Mouse (Mus musculus) cerebellum, adult 11-12 months (tissue): ENCODE measurements at regions not wholly inside any gene's neighbourhood (a gene's known extent, or its start where the extent isn't known, plus 50 kb on each side); places are given as distances from the start of the nearest gene placed in this dataset.

Source experiments
- DNase-seq: peaks from one replicate; pipeline ENCODE4 v3.0.0; 2022

DNA sequence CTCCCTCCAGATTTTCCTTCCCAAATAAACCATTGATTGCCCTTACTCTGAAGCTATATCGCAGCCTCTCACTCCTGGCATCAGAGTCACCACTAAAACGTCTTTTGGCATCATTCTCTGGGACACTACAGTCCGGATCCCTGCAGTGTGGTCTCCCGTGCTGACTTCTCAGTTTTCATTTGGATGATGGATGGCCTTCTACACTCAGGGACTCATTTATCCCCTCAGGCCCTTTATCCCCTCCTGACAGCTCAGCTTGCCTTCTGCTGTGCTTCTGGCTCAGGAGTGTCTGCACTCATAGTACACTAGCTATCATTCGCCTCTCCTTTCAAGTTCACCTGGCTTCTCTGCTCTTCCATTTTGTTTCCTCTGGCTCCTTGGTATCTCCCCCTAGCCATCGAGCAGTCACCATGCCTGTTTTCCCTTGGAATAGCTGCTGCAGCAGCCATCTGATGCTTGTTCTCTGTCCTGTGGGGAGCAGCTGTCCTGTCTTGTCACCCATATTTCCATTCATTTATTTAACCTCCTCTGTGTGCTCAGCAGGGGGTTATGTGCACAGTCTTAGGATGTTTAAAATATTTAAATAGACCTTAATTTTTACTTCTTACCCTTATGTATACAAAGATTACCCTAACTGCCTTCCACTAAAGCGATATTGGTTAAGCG is 263.7 kb downstream of the Foxo1 start:
- no peak for DNase-seq

- DNase-seq = no peak
Observed at GRCm38 (mm10) chr3:52530406-52530970, 262.4 kb downstream of the Foxo1 start.

- no peak for DNase-seq
Observed at GRCm38 (mm10) chr3:52529136-52529535, 261.0 kb downstream of the Foxo1 start.

DNA sequence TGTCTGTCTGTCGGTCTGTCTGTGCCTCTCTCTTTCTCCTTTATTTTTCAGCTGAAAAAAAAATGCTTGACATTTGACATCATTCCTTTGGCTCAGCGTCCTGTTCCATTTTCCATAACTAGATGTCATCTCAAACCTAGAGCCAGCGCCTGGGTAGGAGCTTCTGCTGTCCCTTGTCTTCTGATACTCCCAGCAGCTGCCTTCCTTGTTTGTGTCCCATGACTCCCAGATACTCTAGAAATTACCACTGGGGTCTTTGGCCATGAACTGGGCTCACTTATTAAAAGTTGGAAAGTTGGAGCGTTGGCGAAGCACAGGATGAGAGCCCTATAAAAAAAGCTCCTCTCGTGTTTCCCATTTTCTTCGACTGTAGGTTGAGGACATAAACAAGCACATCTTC is 260.4 kb downstream of the Foxo1 start:
- DNase-seq = no peak

DNA sequence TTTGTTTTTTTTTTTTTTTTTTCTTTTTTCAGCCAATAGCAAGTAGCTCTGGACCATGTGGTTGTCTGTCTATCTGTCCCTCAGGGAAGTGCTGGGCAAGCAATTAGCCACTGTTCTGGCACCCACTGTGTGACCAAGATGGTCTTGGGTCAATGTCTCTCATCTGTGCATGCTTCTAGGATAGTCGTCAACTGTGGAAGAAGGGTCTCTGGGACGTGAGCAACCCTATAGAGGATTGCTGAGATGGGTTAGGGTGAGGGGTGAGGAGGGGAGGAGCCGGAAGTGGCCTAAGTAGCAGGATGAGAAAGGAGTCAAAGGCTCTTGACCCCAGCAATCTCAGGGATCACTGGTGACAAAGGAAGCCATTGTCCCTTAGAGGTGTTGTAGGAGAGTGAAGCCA is 259.6 kb downstream of the Foxo1 start:
- no peak for DNase-seq

DNA sequence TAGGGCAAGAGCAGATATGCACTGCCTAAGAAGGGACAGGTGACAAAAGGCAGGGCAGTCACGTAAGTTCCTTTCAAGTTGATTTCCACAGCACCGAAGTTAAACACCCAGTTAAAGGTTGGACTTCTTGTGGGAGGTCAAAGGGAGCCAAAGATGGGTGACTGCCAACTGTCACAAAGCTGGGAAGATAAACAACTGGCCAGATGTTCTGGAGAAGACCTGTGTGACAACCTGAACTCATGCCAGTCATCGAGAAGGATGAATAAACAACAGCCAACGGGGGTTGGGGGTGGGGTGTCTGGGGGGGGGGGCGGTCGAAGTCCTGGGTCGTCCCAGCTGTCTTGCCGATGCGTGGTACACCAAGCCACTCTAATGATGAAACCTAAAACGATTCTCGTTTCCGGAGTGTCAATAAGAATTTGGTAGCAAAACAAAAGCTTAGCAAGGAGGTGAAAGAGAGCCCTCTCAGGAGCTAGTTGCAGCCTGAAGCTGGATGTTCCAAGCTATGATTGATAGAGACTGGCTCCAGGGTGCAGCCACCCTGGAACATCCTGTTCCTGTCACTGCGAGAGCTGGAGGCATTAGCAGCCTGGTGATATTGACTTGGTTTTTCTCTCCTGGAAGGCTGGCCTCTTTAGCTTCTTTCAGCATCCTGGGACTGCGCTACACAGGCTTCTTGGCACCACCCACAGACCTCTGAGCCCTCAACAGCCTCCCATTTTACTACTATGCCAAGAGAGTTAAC is 259.0 kb downstream of the Foxo1 start:
- DNase-seq = no peak

DNA sequence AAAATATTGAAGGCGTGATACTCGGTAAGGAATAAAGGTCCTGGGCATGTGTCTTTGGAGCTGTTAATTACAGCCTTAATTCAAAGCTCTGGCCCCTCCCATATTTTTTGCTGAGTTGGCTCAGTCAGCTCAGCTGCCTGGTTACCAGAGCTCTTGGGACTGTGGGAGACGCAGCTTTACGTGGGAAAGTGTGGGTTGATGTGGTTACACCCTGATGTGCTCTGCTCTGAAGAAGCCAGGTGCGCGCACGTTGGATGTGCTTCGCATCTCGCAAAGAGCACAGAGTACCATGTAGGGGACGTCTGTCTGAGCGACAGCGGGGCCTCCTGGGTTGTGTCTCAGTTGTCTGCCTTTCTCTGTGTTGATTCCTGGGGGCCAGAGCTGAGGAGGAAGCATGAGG is 254.8 kb downstream of the Foxo1 start:
- no peak for DNase-seq

DNA sequence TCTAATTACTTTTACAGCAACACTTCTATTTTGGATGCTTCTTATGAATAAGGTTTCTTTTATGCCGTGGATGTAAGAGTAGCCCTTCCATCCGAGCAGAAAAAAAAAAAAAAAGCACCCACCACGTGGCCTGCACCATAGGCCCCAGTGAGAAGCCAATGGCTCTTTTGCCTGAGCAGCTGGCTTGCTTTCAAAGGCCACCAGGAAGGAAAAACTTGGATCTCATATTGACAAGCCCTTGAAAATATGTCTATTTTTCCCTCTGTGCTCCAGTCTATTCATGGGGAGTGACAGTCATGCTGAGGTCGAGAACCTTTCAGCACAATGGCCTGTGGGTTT is 252.4 kb downstream of the Foxo1 start:
- no peak for DNase-seq

- DNase-seq = no peak
Observed at GRCm38 (mm10) chr3:52519910-52520608, 251.9 kb downstream of the Foxo1 start.

GRCm38 (mm10) chr3:52517808-52518207 is 249.7 kb downstream of the Foxo1 start:
- DNase-seq = no peak

DNA sequence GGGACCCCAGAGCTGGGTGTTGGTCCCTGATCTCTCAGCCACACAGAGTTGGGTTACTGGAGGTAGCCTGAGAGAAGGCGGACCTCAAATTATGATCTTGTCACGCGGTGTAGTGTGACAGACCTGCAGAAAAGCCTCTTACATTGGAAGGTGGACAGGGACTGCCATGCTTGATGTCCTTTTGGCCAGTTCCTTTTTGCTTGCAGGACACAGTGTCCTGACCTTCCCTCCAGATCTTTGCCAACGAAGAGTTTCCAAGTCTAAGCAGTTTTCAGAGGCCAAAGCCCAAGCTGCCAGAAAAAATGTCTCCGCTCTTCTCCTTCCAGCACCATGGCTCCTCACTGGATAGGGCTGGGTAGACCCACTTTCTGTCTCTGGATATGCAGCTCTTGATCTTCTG is 248.6 kb downstream of the Foxo1 start:
- DNase-seq = no peak

- DNase-seq = no peak
Observed at GRCm38 (mm10) chr3:52512761-52513160, 244.6 kb downstream of the Foxo1 start.

GRCm38 (mm10) chr3:52511549-52511948 is 243.4 kb downstream of the Foxo1 start:
- DNase-seq = no peak

DNA sequence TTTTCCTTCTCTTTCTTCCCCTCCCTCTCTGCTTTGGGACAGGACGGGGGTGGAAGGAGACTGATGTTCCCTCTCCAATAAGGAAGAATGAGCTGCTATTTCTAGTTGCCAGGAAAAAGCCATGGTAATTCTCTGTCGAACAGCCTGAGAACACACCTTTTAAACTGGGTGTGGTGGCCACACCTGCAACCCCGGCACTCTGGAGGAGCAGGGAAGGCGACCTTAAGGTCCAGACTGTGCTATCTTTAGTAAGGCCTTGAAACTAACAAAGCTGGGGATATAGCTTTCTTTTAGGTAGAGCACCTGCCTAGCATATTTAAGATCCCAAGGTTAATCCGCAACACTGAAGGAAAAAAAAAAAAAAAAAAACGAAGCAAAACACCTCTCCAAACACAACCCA is 242.7 kb downstream of the Foxo1 start:
- no peak for DNase-seq

- DNase-seq = peak; percentile 62
Observed at GRCm38 (mm10) chr3:52510088-52510765, 242.1 kb downstream of the Foxo1 start.

DNA sequence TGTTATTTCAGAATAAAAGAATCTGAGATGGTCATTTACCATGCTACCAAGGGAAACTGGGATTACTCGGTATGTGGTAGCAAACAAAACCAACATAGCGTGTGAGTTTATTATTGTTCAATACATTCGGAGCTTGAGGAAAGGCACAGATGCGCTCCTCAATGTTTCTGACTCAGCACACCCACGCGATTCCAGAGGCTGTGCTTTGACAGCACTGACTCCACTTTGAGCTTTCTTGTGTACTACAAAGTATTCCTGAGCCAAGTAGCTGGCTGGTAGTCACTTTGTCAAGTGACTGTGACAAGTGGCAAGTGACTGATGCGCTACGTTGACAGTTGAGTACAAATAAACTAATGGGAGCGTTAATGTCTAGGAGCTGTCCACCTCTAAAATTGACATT is 235.8 kb downstream of the Foxo1 start:
- no peak for DNase-seq

DNA sequence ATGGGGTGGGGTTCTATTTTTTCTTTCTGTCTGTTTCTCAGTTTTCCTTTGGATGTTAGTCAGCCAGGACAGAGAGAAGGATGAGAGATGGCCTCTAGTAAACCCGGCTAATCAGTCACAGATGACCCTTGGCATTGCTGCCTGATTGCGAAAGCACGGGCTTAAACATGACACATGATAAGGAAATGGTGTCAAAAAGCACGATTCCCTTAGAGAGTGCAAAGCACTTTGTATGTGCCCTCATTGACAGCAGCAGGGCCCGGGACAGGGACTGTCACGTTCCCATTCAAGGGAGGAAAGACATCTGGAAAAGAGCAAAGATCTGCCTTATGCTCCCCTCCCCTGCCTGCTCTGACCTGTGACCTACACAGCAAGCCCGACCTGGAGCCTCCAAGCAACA is 234.1 kb downstream of the Foxo1 start:
- DNase-seq = no peak

- no peak for DNase-seq
Observed at GRCm38 (mm10) chr3:52501614-52502013, 233.5 kb downstream of the Foxo1 start.

DNA sequence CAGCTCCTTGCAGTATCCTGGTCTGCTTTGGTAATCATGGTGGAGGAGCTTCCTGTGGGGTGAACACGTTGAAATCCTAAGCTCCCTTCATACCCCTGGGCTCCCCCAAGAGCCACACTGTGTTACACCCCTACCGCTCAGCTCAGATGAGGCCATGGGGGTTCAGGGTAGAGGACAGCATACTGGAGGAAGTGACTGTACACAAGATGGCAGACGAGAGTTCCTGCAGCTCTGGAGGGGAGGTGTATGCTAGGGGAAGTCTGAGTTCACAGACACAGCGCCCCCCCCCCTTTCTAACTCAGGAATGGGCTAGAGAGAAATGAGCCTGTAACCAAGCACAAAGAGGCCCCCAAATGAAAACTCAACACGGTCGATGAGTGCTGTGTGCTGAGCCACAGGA is 231.9 kb downstream of the Foxo1 start:
- DNase-seq = no peak

DNA sequence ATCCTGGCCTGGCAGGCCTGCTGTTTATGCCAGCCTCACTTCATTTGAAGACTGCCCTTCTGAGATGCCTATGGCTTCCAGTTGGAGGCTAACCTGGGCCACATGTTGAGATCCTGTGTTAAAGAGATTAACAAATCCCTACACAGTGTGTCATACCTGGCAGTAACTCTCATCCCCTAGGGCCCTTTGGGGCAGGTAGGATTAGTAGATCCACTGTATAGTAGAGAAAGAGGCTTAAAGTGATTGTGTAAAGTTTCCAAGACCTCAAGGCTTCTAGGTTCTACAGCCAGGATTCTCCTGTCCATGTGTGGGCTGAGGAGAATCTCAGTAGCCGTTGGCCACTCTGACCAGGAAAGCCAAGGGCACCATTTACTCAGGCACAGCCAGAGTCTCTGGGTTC is 231.4 kb downstream of the Foxo1 start:
- DNase-seq = no peak

- DNase-seq = no peak
Observed at GRCm38 (mm10) chr3:52498506-52499228, 230.5 kb downstream of the Foxo1 start.

- no peak for DNase-seq
Observed at GRCm38 (mm10) chr3:52496965-52497364, 228.8 kb downstream of the Foxo1 start.

DNA sequence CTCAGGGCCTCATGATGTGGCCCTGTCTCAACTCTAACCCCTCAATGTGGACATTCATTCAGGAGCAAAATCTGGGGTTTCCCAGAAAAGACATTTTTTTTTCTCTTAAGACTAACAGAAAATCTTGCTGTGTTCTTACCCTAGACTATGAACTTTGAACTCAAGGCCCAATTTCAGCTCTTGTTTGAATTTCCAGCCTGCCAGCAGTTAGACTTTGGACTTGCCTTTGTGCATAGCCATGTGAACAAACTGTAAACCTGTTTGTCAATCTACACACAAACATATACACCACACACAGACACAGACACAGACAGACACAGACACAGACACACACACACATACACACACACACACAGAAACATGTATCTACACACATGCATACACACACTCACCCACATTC is 227.3 kb downstream of the Foxo1 start:
- no peak for DNase-seq
